Mouse (Mus musculus): ENCODE measurements around the gene Wdr66. TPM values are rescaled to one million over a fixed set of nuclear protein-coding genes. Genes with fewer than 3 reads are reported as not detected.
A peak's percentile ranks its signal among the peaks of the same experiment; 100 is the strongest.

Gene Wdr66
- total RNA-seq, 2 experiments from 2014 or later, result 1.5 to 1.7 TPM

DNA sequence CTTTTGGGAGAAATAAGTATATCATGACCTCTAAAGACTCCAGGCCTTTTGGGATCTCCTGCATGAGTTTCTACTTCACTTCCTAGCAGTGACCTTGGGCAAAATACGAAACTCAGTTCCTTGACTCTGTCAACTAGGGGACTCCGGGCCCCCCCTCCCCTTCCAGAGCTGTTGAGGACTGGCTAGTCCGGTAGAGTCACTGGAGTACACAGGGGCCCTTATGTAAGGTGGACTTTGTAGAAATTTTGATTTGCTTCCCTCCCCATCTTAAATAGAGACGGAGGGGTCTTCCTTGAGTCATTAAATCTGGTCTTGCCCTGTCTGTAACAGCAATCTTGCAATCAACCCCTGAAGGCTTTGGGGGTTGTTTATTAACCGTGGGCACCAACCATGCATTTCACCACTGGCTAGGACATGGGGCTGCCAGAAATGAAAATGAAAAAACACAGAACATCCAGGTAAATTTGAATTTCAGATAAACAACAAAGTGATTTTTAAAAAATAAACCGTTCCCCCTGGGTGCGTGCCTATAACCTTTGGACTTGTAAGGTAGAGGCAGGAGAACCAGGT lies 94.9 kb downstream of the Wdr66 start:
- no peak for DNase-seq
- intact Hi-C loops (cut with DNase I), result loop anchor here (2.0 kb wide), 1 partner anchor 16 kb away; no protein-coding TSS in a partner anchor

DNA sequence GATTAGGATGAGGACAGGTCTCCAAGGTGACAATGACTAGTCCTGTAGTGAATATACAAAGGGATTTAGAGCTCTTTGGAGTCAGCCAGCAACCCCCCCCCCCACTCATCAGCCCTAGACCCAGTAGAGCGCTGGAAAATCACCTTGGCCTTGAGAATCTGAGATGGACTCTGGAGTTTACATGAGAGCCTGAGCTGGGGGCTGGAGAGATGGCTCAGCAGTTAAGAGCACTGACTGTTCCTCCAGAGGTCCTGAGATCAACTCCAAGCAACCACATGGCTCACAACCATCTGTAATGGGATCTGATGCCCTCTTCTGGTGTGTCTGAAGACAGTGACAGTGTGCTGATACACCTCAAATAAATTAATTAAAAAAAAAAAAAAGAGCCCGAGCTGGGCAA lies 96.1 kb downstream of the Wdr66 start:
- no peak for DNase-seq
- intact Hi-C loops (cut with DNase I), result loop anchor here (2.0 kb wide), 1 partner anchor 15 kb away; no protein-coding TSS in a partner anchor

- intact Hi-C loops (cut with DNase I), result no loop called here
- peak; percentile 66 to 73 for DNase-seq
These were observed 98.5 kb downstream of the Wdr66 start for GRCm38 (mm10) chr5:123350386-123350785.

DNA sequence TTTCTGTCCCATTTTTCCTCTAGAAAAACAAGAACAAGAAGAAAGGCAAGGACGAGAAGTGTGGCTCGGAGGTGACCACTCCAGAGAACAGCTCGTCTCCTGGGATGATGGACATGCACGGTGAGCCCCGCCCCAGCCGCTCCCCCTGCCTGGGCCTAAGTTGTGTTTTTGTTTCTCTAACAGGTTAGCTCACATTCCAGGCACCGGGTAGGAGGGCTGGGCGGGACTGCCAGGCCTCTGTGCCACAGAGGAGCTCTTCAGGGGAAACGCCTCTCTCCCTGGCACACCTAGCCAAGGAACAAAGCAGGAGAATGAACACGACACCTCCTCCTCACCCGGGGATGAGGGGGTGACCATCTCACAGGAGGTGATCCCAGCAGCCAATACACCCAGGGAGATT lies 104.0 kb downstream of the Wdr66 start:
- DNase-seq, result no peak
- intact Hi-C loops (cut with DNase I), result no loop called here

GRCm38 (mm10) chr5:123357253-123357652 lies 105.4 kb downstream of the Wdr66 start:
- no peak for DNase-seq
- intact Hi-C loops (cut with DNase I), result no loop called here

- DNase-seq, result no peak
- intact Hi-C loops (cut with DNase I), result no loop called here
These were observed 107.5 kb downstream of the Wdr66 start for GRCm38 (mm10) chr5:123359431-123359830.

DNA sequence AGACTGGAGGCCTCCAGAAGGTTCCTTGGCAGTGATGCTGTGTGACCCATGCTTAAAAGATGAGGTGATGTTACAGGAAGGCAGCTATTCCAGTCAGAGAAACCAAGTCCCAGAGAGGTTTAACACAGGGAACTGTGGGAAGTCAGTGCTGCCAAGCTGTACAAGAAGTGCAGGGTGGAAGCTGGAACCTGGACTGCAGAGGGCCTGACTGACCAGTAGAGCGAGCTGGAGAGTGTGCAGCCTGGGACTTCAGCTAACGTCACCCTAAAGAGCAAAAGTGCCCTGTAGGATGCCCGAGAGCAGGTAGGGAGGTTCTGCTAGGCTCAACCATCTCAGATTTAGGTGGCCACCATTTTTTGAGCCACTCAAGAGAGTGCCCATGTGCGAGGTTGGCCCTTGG lies 111.0 kb downstream of the Wdr66 start:
- no peak for DNase-seq

GRCm38 (mm10) chr5:123364302-123364971 lies 112.5 kb downstream of the Wdr66 start:
- peak; percentile 84 to 88 for DNase-seq
- intact Hi-C loops (cut with DNase I), result no loop called here

More for the DNA sequence above, 111.0 kb downstream of the Wdr66 start:
- intact Hi-C loops (cut with DNase I), result loop anchor here (2.0 kb wide), 1 partner anchor 16 kb away; no protein-coding TSS in a partner anchor

GRCm38 (mm10) chr5:123368869-123369488 lies 117.1 kb downstream of the Wdr66 start:
- intact Hi-C loops (cut with DNase I), result loop anchor here (5.0 kb wide), 2 partner anchors 82 to 117 kb away; partner anchors contain the start of gene Wdr66
- peak; percentile 46 to 62 for DNase-seq

- intact Hi-C loops (cut with DNase I), result loop anchor here (10.0 kb wide), 1 partner anchor 245 kb away; no protein-coding TSS in a partner anchor
These were observed 118.1 kb downstream of the Wdr66 start for GRCm38 (mm10) chr5:123370049-123370448.

DNA sequence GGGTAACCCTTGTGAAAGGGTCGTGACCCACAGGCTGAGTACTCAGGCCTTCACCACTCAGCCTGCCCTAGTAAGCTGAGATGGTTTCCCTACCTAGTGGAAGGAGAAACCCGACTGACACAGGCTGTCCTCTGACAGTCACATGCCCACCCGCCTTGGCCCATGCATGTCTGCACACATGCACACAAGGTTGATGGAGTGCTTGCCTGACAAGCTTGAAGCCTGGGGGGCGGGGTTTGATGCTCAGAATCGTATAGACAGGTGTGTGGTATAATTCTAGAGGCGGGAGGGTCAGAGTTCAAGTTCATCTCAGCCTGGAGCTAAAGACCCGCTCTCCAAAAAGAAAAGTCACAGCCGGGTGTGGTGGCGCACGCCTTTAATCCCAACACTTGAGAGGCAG lies 123.4 kb downstream of the Wdr66 start:
- no peak for DNase-seq
- intact Hi-C loops (cut with DNase I), result loop anchor here (5.0 to 10.0 kb wide), 2 partner anchors 122 to 240 kb away; no protein-coding TSS in a partner anchor

More at GRCm38 (mm10) chr5:123370049-123370448, 118.1 kb downstream of the Wdr66 start:
- DNase-seq, result no peak

GRCm38 (mm10) chr5:123375793-123376452 lies 124.0 kb downstream of the Wdr66 start:
- intact Hi-C loops (cut with DNase I), result loop anchor here (5.0 to 10.0 kb wide), 2 partner anchors 121 to 239 kb away; no protein-coding TSS in a partner anchor
- DNase-seq, result no peak

DNA sequence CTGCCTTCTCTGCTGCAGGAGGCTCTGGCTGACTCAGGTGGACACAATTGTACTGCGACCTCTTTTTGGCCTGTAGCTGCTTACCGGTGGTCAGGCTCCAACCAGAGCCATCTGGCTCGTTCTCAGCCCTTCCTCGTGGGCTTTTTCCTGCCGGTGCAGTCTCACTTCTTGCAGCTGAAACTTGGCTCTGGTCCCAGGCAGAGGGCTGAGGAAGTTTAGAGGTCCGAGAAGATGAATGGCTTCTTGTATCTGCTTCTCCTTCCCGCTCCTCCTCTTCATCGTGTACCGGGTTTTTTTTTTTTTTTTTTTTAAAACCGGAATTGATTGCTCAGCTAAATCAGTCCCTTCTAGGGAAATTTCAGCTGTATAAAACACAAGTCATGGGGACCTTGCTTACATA lies 124.7 kb downstream of the Wdr66 start:
- intact Hi-C loops (cut with DNase I), result loop anchor here (5.0 to 10.0 kb wide), 2 partner anchors 121 to 238 kb away; no protein-coding TSS in a partner anchor
- DNase-seq, result peak; percentile 78 to 82

Other genes with a start within 250 kb of the Wdr66 start
- gene Orai1, start 237.0 kb upstream of the Wdr66 start, total RNA-seq (2021), result 10 to 100 TPM; 18.7 to 20.2 TPM
- gene Morn3, start 205.1 kb upstream of the Wdr66 start, total RNA-seq (2021), result not detected
- gene Tmem120b, start 183.7 kb upstream of the Wdr66 start, total RNA-seq (2021), result 10 to 100 TPM; 11.1 to 11.7 TPM
- under 1 TPM; 0.64 to 0.77 TPM for gene Rhof, start 119.4 kb upstream of the Wdr66 start, total RNA-seq (2021)
- 10 to 100 TPM; 19.6 to 22.1 TPM for gene Setd1b, start 109.9 kb upstream of the Wdr66 start, total RNA-seq (2021)
- 10 to 100 TPM; 20.5 to 24.6 TPM for gene Psmd9, start 82.7 kb upstream of the Wdr66 start, total RNA-seq (2021)
- not detected for gene Hpd, start 69.4 kb upstream of the Wdr66 start, total RNA-seq (2021)
- 10 to 100 TPM; 11.9 to 14.2 TPM for gene Bcl7a, start 91.7 kb downstream of the Wdr66 start, total RNA-seq (2021)
- gene Mlxip, start 142.7 kb downstream of the Wdr66 start, total RNA-seq (2021), result 10 to 100 TPM; 24.7 to 26.3 TPM
- gene Lrrc43, start 237.2 kb downstream of the Wdr66 start, total RNA-seq (2021), result not detected
- gene Il31, start 237.4 kb downstream of the Wdr66 start, total RNA-seq (2021), result not detected

All from heart, postnatal 10 days (tissue).